Mouse (Mus musculus) G1E (cell line): ENCODE results near the gene Cdc20b. TPM values are rescaled to one million over a fixed set of nuclear protein-coding genes. Genes with fewer than 3 reads are reported as not detected.

ENCODE experiments used
- ATAC-seq: 2 replicates; pipeline ENCODE4 v1.8.0; 2016; ENCODE audit warnings: mild to moderate bottlenecking; ENCODE audit not compliant: insufficient number of reproducible peaks, poor library complexity, low FRiP score, severe bottlenecking; ENCODE audit errors: extremely low read depth
- DNase-seq: peaks from one replicate; pipeline ENCODE4 v3.0.0; 2012; ENCODE audit warnings: low spot score
- H3K27me3 ChIP-seq: 2 replicates; pipeline ENCODE4 v1.6.1; 2012; ENCODE audit warnings: mild to moderate bottlenecking, low read length, inconsistent platforms; ENCODE audit not compliant: insufficient read depth
- H3K36me3 ChIP-seq: replicated peaks from 2 replicates; pipeline ENCODE3; 2012; ENCODE audit warnings: mild to moderate bottlenecking, inconsistent platforms
- H3K4me1 ChIP-seq: 2 replicates; pipeline ENCODE4 v1.6.1; 2012; ENCODE audit warnings: low read depth, low read length, inconsistent platforms, mixed read lengths; ENCODE audit not compliant: insufficient read depth
- H3K4me3 ChIP-seq: 2 replicates; pipeline ENCODE4 v1.5.1; 2012; ENCODE audit warnings: low read depth, mild to moderate bottlenecking, inconsistent platforms, low read length, moderate library complexity, mixed read lengths
- H3K9me3 ChIP-seq: replicated peaks from 2 replicates; pipeline ENCODE4 v1.6.1; 2012; ENCODE audit warnings: inconsistent platforms
- CTCF ChIP-seq: IDR thresholded peaks from 2 replicates; pipeline ENCODE4 v1.5.1; 2012; ENCODE audit warnings: low read depth, low read length, inconsistent platforms, mixed read lengths
- GATA1 ChIP-seq: IDR thresholded peaks from 2 replicates; pipeline ENCODE4 v1.6.1; 2012; ENCODE audit warnings: borderline replicate concordance, low read length, inconsistent platforms, mixed read lengths
- GATA2 ChIP-seq: IDR thresholded peaks from 2 replicates; pipeline ENCODE4 v1.6.1; 2012; ENCODE audit warnings: low read depth, low read length, inconsistent platforms, borderline replicate concordance
- POLR2AphosphoS5 ChIP-seq: IDR thresholded peaks from 2 replicates; pipeline ENCODE4 v1.6.1; 2012; ENCODE audit warnings: low read depth, low read length, inconsistent platforms; ENCODE audit not compliant: insufficient replicate concordance
- TAL1 ChIP-seq: conservative IDR thresholded peaks from 2 replicates; pipeline ENCODE4 v1.6.1; 2012; ENCODE audit warnings: low read depth, low read length, inconsistent platforms, mixed read lengths
- polyA plus RNA-seq: library from polyadenylated mRNA; stranded (reverse); fragments of >175 nt; gene quantifications from 2 replicates; pipeline ENCODE4 v1.2.3, GENCODE M21; 2012
- total RNA-seq, 2 experiments: library from RNA; stranded (forward) in 1 of 2; stranded (reverse) in 1 of 2; fragments of 200-1000 nt in 1 of 2; fragments of >200 nt in 1 of 2; fragmentation: Nextera tagmentation in 1 of 2; gene quantifications; 2 replicates each; pipeline ENCODE4 v1.2.3; 2014 to 2017

The Cdc20b gene
- total and polyA plus RNA-seq, 3 experiments: not detected

DNA sequence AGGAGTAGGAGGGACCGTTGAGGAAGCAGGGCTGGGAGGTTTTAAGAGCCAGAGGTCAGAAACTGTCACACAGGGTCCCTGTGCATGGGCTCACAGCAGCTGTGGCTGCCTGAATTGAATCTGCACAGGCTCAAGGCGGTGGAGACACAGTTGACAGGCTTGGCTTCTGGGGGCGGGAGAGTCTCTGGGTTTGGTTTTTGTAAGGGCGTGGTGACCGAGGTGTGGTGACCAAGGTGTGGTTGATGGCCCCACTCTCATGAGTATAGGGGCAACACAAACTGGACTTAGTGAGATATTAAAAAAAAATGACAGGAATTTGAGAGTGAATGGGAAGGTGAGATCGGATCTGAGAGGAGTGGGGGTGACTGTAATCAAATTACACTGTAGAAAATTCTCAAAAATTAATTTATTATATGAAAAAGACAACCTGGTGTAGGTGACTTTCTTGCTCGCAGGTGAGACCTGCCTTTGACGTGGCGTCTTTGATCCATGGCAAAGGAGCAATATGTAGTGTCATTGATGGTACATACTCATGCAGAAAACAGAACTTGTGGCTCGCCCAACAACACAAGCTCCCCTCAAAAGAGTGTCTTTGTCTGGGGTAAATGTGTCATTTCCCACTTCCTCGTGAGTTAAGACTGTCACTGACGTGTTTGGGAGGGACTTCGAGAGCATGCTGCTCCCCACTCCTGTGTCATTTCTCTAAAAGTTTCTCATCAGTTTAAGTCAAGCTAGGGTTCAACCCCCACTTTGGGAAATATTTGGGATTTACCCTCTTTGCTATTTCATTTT lies 52.5 kb downstream of the Cdc20b start:
- Histone ChIP-seq H3K27me3 (peaks cover 16% of the 10 kb centered on the region), H3K4me1 (no peaks in the 10 kb centered on the region), H3K36me3 (no peaks in the 10 kb centered on the region), H3K9me3 (no peaks in the 10 kb centered on the region), H3K4me3 (no peak overlapping the region)
- DNase-seq (no peak), ATAC-seq (no peak)
- TF ChIP-seq GATA2 (no peak), GATA1 (no peak), TAL1 (no peak), CTCF (no peak), POLR2AphosphoS5 (no peak)

- DNase-seq (no peak), ATAC-seq (no peak)
- Histone ChIP-seq H3K4me3 (no peak overlapping the region), H3K36me3 (no peaks in the 10 kb centered on the region), H3K27me3 (peaks cover 23% of the 10 kb centered on the region), H3K9me3 (no peaks in the 10 kb centered on the region), H3K4me1 (no peaks in the 10 kb centered on the region)
- TF ChIP-seq POLR2AphosphoS5 (no peak), GATA1 (no peak), GATA2 (no peak)
Observed at GRCm38 (mm10) chr13:113090489-113090888, 55.6 kb downstream of the Cdc20b start.

DNA sequence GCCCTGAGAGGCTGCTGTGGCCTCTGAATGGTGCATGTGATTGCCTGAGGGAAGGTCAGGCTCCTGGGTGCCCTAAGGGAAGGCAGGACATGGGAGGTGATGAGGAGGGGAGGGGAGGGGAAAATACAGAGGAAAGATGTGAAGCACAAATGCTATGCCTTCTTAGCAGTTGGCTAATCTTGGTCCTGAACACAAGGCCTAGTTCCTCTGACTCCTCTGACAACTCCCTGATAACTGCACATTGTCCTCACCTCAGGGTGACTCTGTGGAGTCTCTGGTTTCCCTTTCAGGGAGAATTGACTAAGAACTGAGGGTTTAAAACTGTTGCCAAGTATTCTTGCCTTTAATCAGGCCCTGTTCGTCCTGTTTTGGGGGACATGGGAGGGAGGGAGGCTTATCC lies 59.7 kb downstream of the Cdc20b start:
- no peaks in the 10 kb centered on the region for H3K9me3 ChIP-seq
- DNase-seq (no peak), ATAC-seq (no peak)
- no peak for TF ChIP-seq GATA1
- no peak for TF ChIP-seq POLR2AphosphoS5
- TF ChIP-seq TAL1: no peak
- H3K4me1 ChIP-seq: no peaks in the 10 kb centered on the region
- H3K4me3 ChIP-seq: no peak overlapping the region
- peaks cover 25% of the 10 kb centered on the region for H3K27me3 ChIP-seq
- no peaks in the 10 kb centered on the region for H3K36me3 ChIP-seq

- TF ChIP-seq GATA2 (no peak), GATA1 (no peak), CTCF (no peak), TAL1 (no peak), POLR2AphosphoS5 (no peak)
- peaks cover 17% of the 10 kb centered on the region for H3K27me3 ChIP-seq
- no peak for ATAC-seq
Observed at GRCm38 (mm10) chr13:113097011-113097410, 62.1 kb downstream of the Cdc20b start.

DNA sequence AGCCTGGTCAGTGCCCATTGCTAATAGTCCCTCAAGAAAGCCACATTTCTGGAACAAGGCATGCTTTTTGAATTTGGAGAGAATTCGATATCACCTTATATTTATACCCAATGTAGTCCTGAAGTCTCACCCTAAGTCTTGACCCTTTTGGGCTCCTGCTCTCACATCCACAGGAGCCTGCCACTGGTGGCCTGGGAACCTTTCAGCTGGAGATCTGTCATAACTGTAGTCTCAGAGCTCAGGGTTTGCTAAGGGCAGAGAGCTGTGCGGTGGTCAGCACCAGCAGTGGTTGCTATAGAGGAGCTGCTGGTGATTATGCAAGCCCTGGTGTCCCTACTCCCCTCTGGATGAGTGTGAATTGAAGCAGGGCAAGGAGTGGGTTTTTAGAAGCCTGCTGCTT lies 63.5 kb downstream of the Cdc20b start:
- H3K9me3 ChIP-seq: no peaks in the 10 kb centered on the region
- H3K4me3 ChIP-seq: no peak overlapping the region
- no peaks in the 10 kb centered on the region for H3K4me1 ChIP-seq
- DNase-seq (no peak), ATAC-seq (no peak)
- no peak for TF ChIP-seq TAL1
- TF ChIP-seq CTCF: no peak
- TF ChIP-seq GATA1: no peak
- TF ChIP-seq GATA2: no peak
- no peak for TF ChIP-seq POLR2AphosphoS5
- H3K36me3 ChIP-seq: no peaks in the 10 kb centered on the region
- peaks cover 17% of the 10 kb centered on the region for H3K27me3 ChIP-seq

More at GRCm38 (mm10) chr13:113097011-113097410, 62.1 kb downstream of the Cdc20b start:
- Histone ChIP-seq H3K9me3 (no peaks in the 10 kb centered on the region), H3K4me1 (no peaks in the 10 kb centered on the region), H3K4me3 (no peak overlapping the region), H3K36me3 (no peaks in the 10 kb centered on the region)
- DNase-seq: no peak

DNA sequence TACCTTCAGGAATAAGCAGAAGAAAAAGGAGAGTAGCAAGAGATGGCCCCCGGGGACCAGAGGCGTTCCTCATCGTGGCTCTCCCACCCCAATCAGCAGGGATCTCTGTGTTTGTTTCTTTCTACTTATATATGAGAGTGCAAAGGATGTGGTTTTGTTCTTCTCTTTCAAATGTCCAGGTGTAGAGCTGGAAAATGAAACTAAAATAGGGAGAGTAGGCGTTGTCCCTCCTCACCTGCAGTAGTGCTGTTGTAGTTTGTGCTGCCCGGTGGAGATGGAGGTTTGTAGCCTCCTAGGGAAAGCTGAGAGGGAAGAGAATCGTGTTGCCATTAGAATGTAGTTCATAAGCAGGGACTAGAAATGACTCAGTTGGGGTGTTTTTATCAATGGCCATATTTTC lies 66.0 kb downstream of the Cdc20b start, which contains the start of gene Gzma:
Gzma (minus strand) TSS at position 103 of the 400 bp plus-strand sequence.
- Histone ChIP-seq H3K36me3 (no peaks in the 10 kb centered on the region), H3K4me3 (no peak within 1 kb of the TSS), H3K9me3 (no peaks in the 10 kb centered on the region), H3K4me1 (no peaks in the 10 kb centered on the region), H3K27me3 (peaks cover 9% of the 10 kb centered on the region; the same call in 1 of the 2 replicates)
- no peak for TF ChIP-seq GATA2
- no peak for TF ChIP-seq CTCF
- no peak for TF ChIP-seq GATA1
- no peak for TF ChIP-seq TAL1
- TF ChIP-seq POLR2AphosphoS5: no peak
- DNase-seq (no peak), ATAC-seq (no peak)
